Mouse (Mus musculus) limb, embryonic 14.5 days (tissue): Measurements from ENCODE around the gene Parp1. TPM values are rescaled to one million over a fixed set of nuclear protein-coding genes. Genes with fewer than 3 reads are reported as not detected.
"Not testable (repeated sequence)": the region's sequence is repeated elsewhere in the genome, so short reads cannot be mapped to it uniquely, and the experiment has no call there.

ENCODE experiments used
- ATAC-seq: fragments of 200-750 bp; cut with Nextera tagmentation; 2 replicates; pipeline ENCODE4 v1.8.0; 2017; ENCODE audit warnings: low read depth, moderate number of reproducible peaks, moderate TSS enrichment; ENCODE audit not compliant: low FRiP score
- DNase-seq: peaks from one replicate; pipeline ENCODE4 v3.0.0-alpha.2; 2015; ENCODE audit warnings: low spot score
- H3K27ac ChIP-seq: fragments of 300-500 bp; sonication (generic); replicated peaks from 2 replicates; pipeline ENCODE4 v1.5.1; 2014; ENCODE audit warnings: low read depth, mild to moderate bottlenecking, low read length, moderate library complexity, mixed read lengths
- H3K27me3 ChIP-seq: fragments of 300-500 bp; sonication (generic); 2 replicates; pipeline ENCODE4 v1.6.1; 2014; ENCODE audit warnings: low read length, mixed read lengths; ENCODE audit not compliant: control insufficient read depth, insufficient read depth
- H3K36me3 ChIP-seq: fragments of 300-500 bp; sonication (generic); 2 replicates; pipeline ENCODE4 v1.6.1; 2014; ENCODE audit warnings: mild to moderate bottlenecking, low read length, moderate library complexity, mixed read lengths; ENCODE audit not compliant: control insufficient read depth, insufficient read depth
- H3K4me1 ChIP-seq: fragments of 300-500 bp; sonication (generic); 2 replicates; pipeline ENCODE4 v1.6.1; 2014; ENCODE audit warnings: antibody characterized with exemption, low read length, mixed read lengths; ENCODE audit not compliant: control insufficient read depth, insufficient read depth
- H3K4me2 ChIP-seq: fragments of 300-500 bp; sonication (generic); replicated peaks from 2 replicates; pipeline ENCODE4 v1.6.1; 2014; ENCODE audit warnings: low read depth, mild to moderate bottlenecking, low read length, moderate library complexity; ENCODE audit not compliant: severe bottlenecking
- H3K4me3 ChIP-seq: fragments of 300-500 bp; sonication (generic); replicated peaks from 2 replicates; pipeline ENCODE4 v1.5.1; 2014; ENCODE audit warnings: low read length
- H3K9ac ChIP-seq: fragments of 300-500 bp; sonication (generic); 2 replicates; pipeline ENCODE4 v1.6.1; 2014; ENCODE audit warnings: mild to moderate bottlenecking, low read depth, low read length, moderate library complexity; ENCODE audit not compliant: severe bottlenecking
- H3K9me3 ChIP-seq: fragments of 300-500 bp; sonication (generic); 2 replicates; pipeline ENCODE4 v1.6.1; 2016; ENCODE audit warnings: low read length; ENCODE audit not compliant: control insufficient read depth
- POLR2A ChIP-seq: fragments of 200-500 bp; IDR thresholded peaks from 2 replicates; pipeline ENCODE4 v1.8.0; 2012; ENCODE audit warnings: inconsistent platforms, mild to moderate bottlenecking, moderate library complexity, borderline replicate concordance; ENCODE audit not compliant: insufficient read depth, insufficient read length; ENCODE audit errors: extremely low read depth
- WGBS: fragments of 180-500 bp; shearing (Covaris S2); extraction: QIAGEN DNeasy Blood & Tissue Kit; methylation state at CpG from one replicate; pipeline ENCODE4 v1.1.7; 2014; 5-methylcytosine and 5-hydroxymethylcytosine counted together
- polyA plus RNA-seq, 2 experiments: library from polyadenylated mRNA; depleted of rRNA in 1 of 2; stranded (reverse) in 1 of 2; unstranded in 1 of 2; fragments of >200 nt; fragmentation: Nextera tagmentation in 1 of 2; extraction: Ambion mirVana in 1 of 2; gene quantifications; 2 replicates each; pipeline versions ENCODE4 v1.2.1 to v1.2.3; 2012 to 2014

Gene Parp1
- polyA plus RNA-seq, 2 experiments: 107 to 108 TPM

GRCm38 (mm10) chr1:180623911-180624310 lies 55.2 kb downstream of the Parp1 start:
- H3K36me3 ChIP-seq: no peaks in the 10 kb centered on the region
- no peaks in the 10 kb centered on the region for H3K4me1 ChIP-seq
- TF ChIP-seq POLR2A: no peak
- H3K4me3 ChIP-seq: no peak overlapping the region
- no peak overlapping the region for H3K27ac ChIP-seq
- 93% methylated on average over 2 of the region's 2 CpGs for WGBS
- H3K9me3 ChIP-seq: peaks cover 6% of the 10 kb centered on the region; the same call in 1 of the 2 replicates
- H3K9ac ChIP-seq: no peak overlapping the region
- ATAC-seq: no peak
- H3K27me3 ChIP-seq: no peaks in the 10 kb centered on the region
- H3K4me2 ChIP-seq: no peak overlapping the region
- DNase-seq: no peak

DNA sequence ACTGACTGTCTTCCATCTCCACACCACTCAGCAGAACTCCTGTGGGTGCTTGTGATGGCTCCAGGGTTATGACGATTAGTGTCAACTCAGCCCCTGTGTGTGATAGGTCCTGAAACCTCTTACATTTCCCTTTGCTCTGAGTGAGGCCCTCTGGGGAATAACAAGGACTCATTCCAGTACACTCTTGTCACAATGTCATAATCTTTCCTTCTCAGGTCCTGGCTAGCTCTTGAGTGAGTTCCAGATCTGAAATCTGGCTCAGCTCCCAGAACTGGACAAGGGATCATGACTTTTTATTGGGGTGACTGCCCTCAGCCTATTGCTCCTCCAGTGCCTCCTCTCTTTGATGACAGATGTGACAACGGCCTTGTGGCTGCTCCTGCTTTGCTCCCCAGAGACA lies 57.4 kb downstream of the Parp1 start:
- H3K27ac ChIP-seq: no peak overlapping the region
- H3K27me3 ChIP-seq: no peaks in the 10 kb centered on the region
- no peak for DNase-seq
- H3K4me2 ChIP-seq: no peak overlapping the region
- WGBS: 49% methylated on average over 2 of the region's 2 CpGs
- H3K9ac ChIP-seq: no peak overlapping the region
- no peaks in the 10 kb centered on the region for H3K36me3 ChIP-seq
- no peak for TF ChIP-seq POLR2A
- no peak overlapping the region for H3K4me3 ChIP-seq
- no peaks in the 10 kb centered on the region for H3K4me1 ChIP-seq
- no peak for ATAC-seq
- peaks cover 6% of the 10 kb centered on the region; the same call in 1 of the 2 replicates for H3K9me3 ChIP-seq

DNA sequence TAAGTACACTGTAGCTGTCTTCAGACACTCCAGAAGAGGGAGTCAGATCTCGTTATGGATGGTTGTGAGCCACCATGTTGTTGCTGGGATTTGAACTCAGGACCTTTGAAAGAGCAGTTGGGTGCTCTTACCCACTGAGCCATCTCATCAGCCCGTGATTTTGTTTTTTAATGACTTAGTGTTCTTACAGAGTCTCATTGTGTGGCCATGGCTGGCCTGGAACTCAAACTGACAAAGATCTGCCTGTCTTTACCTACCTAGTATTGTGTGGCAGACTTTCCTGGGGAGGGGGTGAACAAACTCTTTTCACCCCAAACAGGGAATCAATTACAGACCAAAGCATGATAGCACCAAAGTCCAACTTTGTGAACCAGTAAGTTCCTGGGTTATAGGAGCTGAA lies 69.1 kb downstream of the Parp1 start:
- ATAC-seq, H3K9me3 ChIP-seq, H3K27ac ChIP-seq, DNase-seq, H3K9ac ChIP-seq, H3K27me3 ChIP-seq, H3K4me3 ChIP-seq, H3K36me3 ChIP-seq, H3K4me2 ChIP-seq: not testable (repeated sequence)
- 90% methylated on average over 2 of the region's 2 CpGs for WGBS
- peaks cover 16% of the 10 kb centered on the region for H3K4me1 ChIP-seq

DNA sequence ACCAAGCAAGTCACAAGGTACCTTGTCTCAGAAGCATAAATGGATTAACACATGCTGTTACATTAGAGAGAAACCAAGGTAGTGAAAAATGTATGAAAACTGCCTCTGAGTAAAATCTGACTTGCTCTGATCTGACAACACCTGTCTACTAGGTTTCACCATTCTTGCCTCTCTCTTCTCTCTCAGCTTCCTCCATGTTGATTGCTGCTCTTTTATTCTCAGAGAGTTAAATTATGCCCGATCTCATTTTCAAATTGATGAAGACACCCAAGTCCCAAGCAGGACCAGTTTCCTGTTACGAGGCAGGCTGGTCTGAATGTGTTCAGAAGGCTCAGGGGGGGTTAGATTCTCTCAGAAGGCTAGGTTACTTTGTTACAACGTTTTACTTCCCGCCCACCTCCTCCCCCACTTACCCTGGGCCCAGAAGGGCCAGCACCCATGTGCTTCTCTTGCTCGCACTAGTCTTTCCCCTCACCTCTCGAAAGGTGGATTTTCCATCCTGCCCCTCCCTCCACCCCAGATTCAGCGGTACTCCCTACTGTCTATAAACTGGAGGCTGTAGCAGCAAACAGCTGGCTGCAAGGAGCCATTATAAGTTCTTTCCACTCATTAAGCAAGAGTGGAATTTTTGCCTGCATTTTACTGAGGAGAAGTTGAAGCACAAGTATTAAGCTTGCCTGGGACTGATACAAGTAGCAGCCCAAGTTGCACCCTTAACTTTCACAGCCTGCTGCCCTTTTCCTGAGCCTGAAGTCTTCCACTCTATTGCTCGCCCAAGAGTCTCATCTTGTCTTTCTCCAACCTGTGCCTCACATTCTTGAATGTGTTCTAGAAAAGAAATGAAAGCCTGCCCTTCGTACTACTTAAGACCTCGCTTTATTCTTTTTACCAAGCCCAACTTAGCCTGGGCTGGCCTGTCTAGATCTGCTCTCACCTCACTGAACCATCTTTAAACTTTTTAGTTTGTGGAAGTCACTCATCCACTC lies 71.0 kb downstream of the Parp1 start:
- H3K4me3 ChIP-seq: peak overlapping the region; percentile 97
- H3K4me1 ChIP-seq: peaks cover 16% of the 10 kb centered on the region
- no peak for ATAC-seq
- H3K9me3 ChIP-seq: no peaks in the 10 kb centered on the region
- TF ChIP-seq POLR2A: no peak
- H3K4me2 ChIP-seq: peak overlapping the region; percentile 75
- H3K9ac ChIP-seq: peak overlapping the region; percentile 98
- no peaks in the 10 kb centered on the region for H3K27me3 ChIP-seq
- WGBS: 24% methylated on average over 10 of the region's 10 CpGs
- peak overlapping the region; percentile 97 for H3K27ac ChIP-seq
- DNase-seq: peak; percentile 38
- no peaks in the 10 kb centered on the region for H3K36me3 ChIP-seq

- TF ChIP-seq POLR2A: no peak
- Histone ChIP-seq H3K4me3 (peak overlapping the region; percentile 97), H3K9me3 (no peaks in the 10 kb centered on the region), H3K27ac (peak overlapping the region; percentile 97), H3K4me2 (peak overlapping the region; percentile 75), H3K4me1 (peaks cover 16% of the 10 kb centered on the region), H3K9ac (peak overlapping the region; percentile 98), H3K36me3 (no peaks in the 10 kb centered on the region), H3K27me3 (no peaks in the 10 kb centered on the region)
- DNase-seq (peak; percentile 8), ATAC-seq (peak; percentile 73)
- 1% methylated on average over 32 of the region's 61 CpGs for whole genome bisulfite sequencing
Observed at GRCm38 (mm10) chr1:180640605-180641125, 71.9 kb downstream of the Parp1 start.
